In genomic region chr1:179506530-179507315, GRCm38 (mm10) we compare ENCODE assay signal across 8 mouse cellular contexts. TPM values are rescaled to one million over a fixed set of nuclear protein-coding genes. Genes with fewer than 3 reads are reported as not detected.
A peak's percentile ranks its signal among the peaks of the same experiment; 100 is the strongest.
DNase-seq lines count a peak whose midpoint lies in the region; ATAC-seq and TF ChIP-seq lines count a peak whose summit lies in the region.

No protein-coding gene starts in this region.

- no peak for ATAC-seq in midbrain, postnatal 0 days (ENCODE audit: low FRiP score)
- no peak for ATAC-seq in intestine, postnatal 0 days
- ATAC-seq in stomach, embryonic 16.5 days (ENCODE audit: insufficient read depth, low FRiP score) = no peak

- no peak overlapping the region for H3K9ac ChIP-seq in midbrain, postnatal 0 days (replicated peaks; ENCODE audit: low read length, poor library complexity, severe bottlenecking)
- H3K9ac ChIP-seq in intestine, postnatal 0 days (ENCODE audit: low read depth, low read length) = no peak overlapping the region
- H3K9ac ChIP-seq in stomach, embryonic 16.5 days (ENCODE audit: low read length) = no peak overlapping the region

- peak; percentile 68 for TF ChIP-seq CTCF in midbrain, postnatal 0 days (IDR thresholded peaks at IDR 0.05)
- peak; percentile 76 for TF ChIP-seq CTCF in intestine, postnatal 0 days (IDR thresholded peaks at IDR 0.05; ENCODE audit: low read depth)

- DNase-seq in cerebellum, adult 11 months = peak; percentile 31
- no peak for DNase-seq in cerebellum, adult 11-12 months
- peak; percentile 42 for DNase-seq in midbrain, postnatal 0 days (ENCODE audit: low spot score)
- no peak for DNase-seq in midbrain, embryonic 10.5 days (ENCODE audit: low spot score)
- peak; percentile 36 for DNase-seq in cerebellum, adult 9-11 months
- DNase-seq in gastrocnemius, postnatal 36 days = no peak

- H3K4me1 ChIP-seq in midbrain, postnatal 0 days (ENCODE audit: insufficient read depth, low read length) = no peaks in the 10 kb centered on the region
- H3K4me1 ChIP-seq in midbrain, embryonic 10.5 days = no peaks in the 10 kb centered on the region
- H3K4me1 ChIP-seq in intestine, postnatal 0 days (replicated peaks; ENCODE audit: control insufficient read depth, insufficient read depth, low read length) = no peaks in the 10 kb centered on the region
- H3K4me1 ChIP-seq in stomach, embryonic 16.5 days (ENCODE audit: control insufficient read depth, insufficient read depth, low read length) = no peaks in the 10 kb centered on the region

- no peak overlapping the region for H3K27ac ChIP-seq in midbrain, postnatal 0 days (ENCODE audit: low read depth, low read length)
- H3K27ac ChIP-seq in midbrain, embryonic 10.5 days (replicated peaks) = no peak overlapping the region
- no peak overlapping the region for H3K27ac ChIP-seq in intestine, postnatal 0 days (ENCODE audit: low read depth, low read length)
- H3K27ac ChIP-seq in stomach, embryonic 16.5 days (ENCODE audit: low read length) = peak overlapping the region; percentile 33

- intact Hi-C loops in gastrocnemius, postnatal 36 days (cut with DNase I) = loop anchor here (10.0 kb wide), 1 partner anchor 228 kb away; no protein-coding TSS in a partner anchor

- H3K4me2 ChIP-seq in midbrain, postnatal 0 days (ENCODE audit: low read depth, low read length, poor library complexity, severe bottlenecking) = no peak overlapping the region
- H3K4me2 ChIP-seq in intestine, postnatal 0 days (replicated peaks; ENCODE audit: low read depth) = no peak overlapping the region
- no peak overlapping the region for H3K4me2 ChIP-seq in stomach, embryonic 16.5 days (ENCODE audit: low read depth, low read length)

- H3K4me3 ChIP-seq in midbrain, postnatal 0 days (ENCODE audit: low read depth, low read length) = no peak overlapping the region
- no peak overlapping the region for H3K4me3 ChIP-seq in midbrain, embryonic 10.5 days
- H3K4me3 ChIP-seq in intestine, postnatal 0 days (ENCODE audit: low read depth, low read length) = no peak overlapping the region
- H3K4me3 ChIP-seq in stomach, embryonic 16.5 days (replicated peaks; ENCODE audit: low read length) = no peak overlapping the region

- no peaks in the 10 kb centered on the region for H3K27me3 ChIP-seq in midbrain, postnatal 0 days (ENCODE audit: insufficient read depth, low read length)
- H3K27me3 ChIP-seq in midbrain, embryonic 10.5 days (ENCODE audit: low read depth, poor library complexity, severe bottlenecking) = no peaks in the 10 kb centered on the region
- no peaks in the 10 kb centered on the region for H3K27me3 ChIP-seq in intestine, postnatal 0 days (replicated peaks; ENCODE audit: control insufficient read depth, insufficient read depth, low read length)
- no peaks in the 10 kb centered on the region for H3K27me3 ChIP-seq in stomach, embryonic 16.5 days (ENCODE audit: control insufficient read depth, insufficient read depth, low read length)

- no peaks in the 10 kb centered on the region for H3K9me3 ChIP-seq in midbrain, postnatal 0 days (ENCODE audit: low read length)
- no peaks in the 10 kb centered on the region for H3K9me3 ChIP-seq in midbrain, embryonic 10.5 days (replicated peaks)
- no peaks in the 10 kb centered on the region for H3K9me3 ChIP-seq in intestine, postnatal 0 days (ENCODE audit: control insufficient read depth)
- H3K9me3 ChIP-seq in stomach, embryonic 16.5 days (replicated peaks; ENCODE audit: control insufficient read depth, low read length) = no peaks in the 10 kb centered on the region; the same call in 1 of the 2 replicates

- WGBS in midbrain, postnatal 0 days = 70% methylated on average over 9 of the region's 9 CpGs
- WGBS in midbrain, embryonic 10.5 days = 67% methylated on average over 9 of the region's 9 CpGs
- WGBS in intestine, postnatal 0 days = 53% methylated on average over 9 of the region's 9 CpGs
- 45% methylated on average over 9 of the region's 9 CpGs for WGBS in stomach, embryonic 16.5 days

- no peaks in the 10 kb centered on the region for H3K36me3 ChIP-seq in midbrain, postnatal 0 days (ENCODE audit: insufficient read depth, low read length)
- no peaks in the 10 kb centered on the region for H3K36me3 ChIP-seq in midbrain, embryonic 10.5 days
- H3K36me3 ChIP-seq in intestine, postnatal 0 days (ENCODE audit: control insufficient read depth, insufficient read depth) = no peaks in the 10 kb centered on the region; the same call in 1 of the 2 replicates
- H3K36me3 ChIP-seq in stomach, embryonic 16.5 days (ENCODE audit: control insufficient read depth, insufficient read depth, low read length) = no peaks in the 10 kb centered on the region

RNA-seq across cellular contexts. Expression of gene Smyd3, which starts 11.1 kb away (rescaled TPM):
- total RNA-seq in midbrain, postnatal 0 days (2014; rRNA removed) = 15.8 and 24.4 TPM in 2 replicates
- 23.1 and 28.4 TPM in 2 replicates for polyA plus RNA-seq in midbrain, postnatal 0 days (2015; fragmentation: Nextera tagmentation; extraction: Ambion mirVana)
- polyA plus RNA-seq in midbrain, embryonic 10.5 days (2016; fragmentation: Nextera tagmentation; extraction: Ambion mirVana) = 11.7 and 15.3 TPM in 2 replicates
- polyA plus RNA-seq in intestine, postnatal 0 days (2015; fragmentation: Nextera tagmentation; extraction: Ambion mirVana) = 11.3 and 12.2 TPM in 2 replicates
- 18.8 and 18.9 TPM in 2 replicates for polyA plus RNA-seq in stomach, embryonic 16.5 days (2015; fragmentation: Nextera tagmentation; extraction: Ambion mirVana)
- 1 to 10 TPM; 3.4 to 4.6 TPM for total RNA-seq in gastrocnemius, postnatal 36 days (2021)

RNA-seq across cellular contexts. Expression of gene Tfb2m, which starts 39.3 kb away (rescaled TPM):
- total RNA-seq in midbrain, postnatal 0 days (2014; rRNA removed) = 13.4 and 14.2 TPM in 2 replicates
- polyA plus RNA-seq in midbrain, postnatal 0 days (2015; fragmentation: Nextera tagmentation; extraction: Ambion mirVana) = 29.5 and 31.1 TPM in 2 replicates
- polyA plus RNA-seq in midbrain, embryonic 10.5 days (2016; fragmentation: Nextera tagmentation; extraction: Ambion mirVana) = 25.5 and 25.7 TPM in 2 replicates
- 19.1 and 21.8 TPM in 2 replicates for polyA plus RNA-seq in intestine, postnatal 0 days (2015; fragmentation: Nextera tagmentation; extraction: Ambion mirVana)
- polyA plus RNA-seq in stomach, embryonic 16.5 days (2015; fragmentation: Nextera tagmentation; extraction: Ambion mirVana) = 25.8 and 31.0 TPM in 2 replicates
- total RNA-seq in gastrocnemius, postnatal 36 days (2021) = 10 to 100 TPM; 30.9 to 37.4 TPM

RNA-seq across cellular contexts. Expression of gene Cnst, which starts 39.4 kb away (rescaled TPM):
- 35.8 and 36.8 TPM in 2 replicates for total RNA-seq in midbrain, postnatal 0 days (2014; rRNA removed)
- 16.4 and 16.5 TPM in 2 replicates for polyA plus RNA-seq in midbrain, postnatal 0 days (2015; fragmentation: Nextera tagmentation; extraction: Ambion mirVana)
- 19.7 and 23.5 TPM in 2 replicates for polyA plus RNA-seq in midbrain, embryonic 10.5 days (2016; fragmentation: Nextera tagmentation; extraction: Ambion mirVana)
- polyA plus RNA-seq in intestine, postnatal 0 days (2015; fragmentation: Nextera tagmentation; extraction: Ambion mirVana) = 8.4 and 9.4 TPM in 2 replicates
- polyA plus RNA-seq in stomach, embryonic 16.5 days (2015; fragmentation: Nextera tagmentation; extraction: Ambion mirVana) = 16.6 and 18.8 TPM in 2 replicates
- 10 to 100 TPM; 25.2 to 26.6 TPM for total RNA-seq in gastrocnemius, postnatal 36 days (2021)

Comparison
In these comparisons a context has a peak if more than half of its experiments do, and no peak if none do; other contexts are left out.
1. DNase-seq: peak in cerebellum, adult 11 months (single experiment), midbrain, postnatal 0 days (single experiment) and cerebellum, adult 9-11 months (single experiment); none in cerebellum, adult 11-12 months (single experiment), midbrain, embryonic 10.5 days (single experiment) and gastrocnemius, postnatal 36 days (0 of 2).